Mouse (Mus musculus) E14TG2a.4 (cell line): ENCODE measurements around the gene Tmem50a.

Experiments used
- CTCF ChIP-seq: conservative IDR thresholded peaks from 2 replicates; pipeline ENCODE4 v1.5.1; 2014; ENCODE audit warnings: low read length
- POU5F1 ChIP-seq: IDR thresholded peaks from 2 replicates; pipeline ENCODE4 v1.6.1; 2014; ENCODE audit warnings: low read length, borderline replicate concordance

GRCm38 (mm10) chr4:134892096-134892495 lies 22.7 kb downstream of the Tmem50a start:
- TF ChIP-seq CTCF (no peak), POU5F1 (no peak)
